24 mouse cellular contexts compared by ENCODE assay signal in genomic region chr6:119826701-119827100, GRCm38 (mm10). TPM values are rescaled to one million over a fixed set of nuclear protein-coding genes. Genes with fewer than 3 reads are reported as not detected.
DNase-seq lines count a peak whose midpoint lies in the region; ATAC-seq and TF ChIP-seq lines count a peak whose summit lies in the region.
"Had no signal": no experiment of that assay in that cellular context is flagged by ENCODE, and none has a peak within 500 bp of the region (broad histone marks: within the 10 kb centered on the region; RNA-seq: fewer than 3 reads in every experiment).

No protein-coding gene starts in this region.

- no peak for TF ChIP-seq CTCF in heart, adult 2 months (IDR thresholded peaks at IDR 0.05)
- TF ChIP-seq CTCF in liver, adult 2 months (IDR thresholded peaks at IDR 0.05; ENCODE audit: low read depth, low read length): no peak
- TF ChIP-seq CTCF in lung, postnatal 0 days (IDR thresholded peaks at IDR 0.05): no peak

- H3K9me3 ChIP-seq in liver, embryonic 12.5 days (replicated peaks): no peaks in the 10 kb centered on the region
- no peaks in the 10 kb centered on the region for H3K9me3 ChIP-seq in lung, postnatal 0 days (ENCODE audit: low read length)
- H3K9me3 ChIP-seq: embryonic facial prominence, embryonic 12.5 days; embryonic facial prominence, embryonic 15.5 days; heart, embryonic 10.5 days; hindbrain, embryonic 12.5 days; hindbrain, embryonic 15.5 days had no signal

- no peak for TF ChIP-seq EP300 in heart, adult 2 months (IDR thresholded peaks at IDR 0.05; ENCODE audit: insufficient read depth, low read depth, low read length)
- no peak for TF ChIP-seq EP300 in lung, postnatal 0 days (IDR thresholded peaks at IDR 0.05)

- intact Hi-C loops in heart, adult 2 months (cut with DNase I): no loop called here

- H3K36me3 ChIP-seq in heart, adult 2 months (ENCODE audit: control insufficient read depth, insufficient read depth, low read length): peaks cover 8% of the 10 kb centered on the region
- H3K36me3 ChIP-seq in liver, adult 2 months (ENCODE audit: control insufficient read depth, insufficient read depth, low read length): 0 out of 2 replicates have a peak, but pooled peaks cover 4% of the 10 kb centered on the region
- peaks cover 5% of the 10 kb centered on the region; the same call in 1 of the 2 replicates for H3K36me3 ChIP-seq in liver, embryonic 12.5 days
- no peaks in the 10 kb centered on the region for H3K36me3 ChIP-seq in lung, postnatal 0 days (ENCODE audit: insufficient read depth, low read length)

- TF ChIP-seq POLR2A in heart, adult 2 months (IDR thresholded peaks at IDR 0.05; ENCODE audit: insufficient read depth, low read depth, low read length): no peak
- TF ChIP-seq POLR2A in liver, adult 2 months (IDR thresholded peaks at IDR 0.05; ENCODE audit: extremely low read depth, insufficient read depth, low read length): no peak

- no peak overlapping the region; the same call in 1 of the 2 replicates for H3K9ac ChIP-seq in heart, adult 2 months (ENCODE audit: low read depth, low read length)
- H3K9ac ChIP-seq in liver, adult 2 months (ENCODE audit: low read depth, low read length): peak overlapping the region; percentile 56; the same call in 1 of the 2 replicates
- H3K9ac ChIP-seq in liver, embryonic 12.5 days: no peak overlapping the region
- H3K9ac ChIP-seq in lung, postnatal 0 days (replicated peaks; ENCODE audit: low read depth): no peak overlapping the region
- H3K9ac ChIP-seq: embryonic facial prominence, embryonic 12.5 days; embryonic facial prominence, embryonic 15.5 days; forebrain, postnatal 0 days; hindbrain, embryonic 12.5 days; hindbrain, embryonic 15.5 days had no signal

- no peak for ATAC-seq in liver, embryonic 12.5 days
- ATAC-seq in lung, postnatal 0 days: no peak
- ATAC-seq: activated CD4-positive, CD25-positive, alpha-beta regulatory T cell, adult 4 months; CD4-positive, CD25-positive, alpha-beta regulatory T cell, adult 4 months; forebrain, embryonic 14.5 days; forebrain, postnatal 0 days; intestine, postnatal 0 days had no signal

- no peaks in the 10 kb centered on the region for H3K27me3 ChIP-seq in heart, adult 2 months (ENCODE audit: control insufficient read depth, insufficient read depth, low read length)
- no peaks in the 10 kb centered on the region for H3K27me3 ChIP-seq in liver, adult 2 months (ENCODE audit: control insufficient read depth, insufficient read depth, low read length)
- no peaks in the 10 kb centered on the region for H3K27me3 ChIP-seq in liver, embryonic 12.5 days (replicated peaks)
- H3K27me3 ChIP-seq in lung, postnatal 0 days (replicated peaks; ENCODE audit: insufficient read depth, low read length): no peaks in the 10 kb centered on the region
- H3K27me3 ChIP-seq: embryonic facial prominence, embryonic 12.5 days; embryonic facial prominence, embryonic 15.5 days; hindbrain, embryonic 12.5 days; hindbrain, embryonic 15.5 days had no signal

- H3K79me2 ChIP-seq in heart, adult 2 months (replicated peaks; ENCODE audit: control insufficient read depth, insufficient read depth, low read length): no peaks in the 10 kb centered on the region
- peaks cover 7% of the 10 kb centered on the region; the same call in 1 of the 2 replicates for H3K79me2 ChIP-seq in liver, adult 2 months (ENCODE audit: control insufficient read depth, insufficient read depth, low read length)

- H3K4me3 ChIP-seq in heart, adult 2 months: no peak overlapping the region
- 0 out of 2 replicates have a peak overlapping the region, but pooled peaks have one; percentile 27 for H3K4me3 ChIP-seq in liver, adult 2 months (ENCODE audit: insufficient read depth, low read depth, low read length)
- H3K4me3 ChIP-seq in liver, embryonic 12.5 days: no peak overlapping the region
- H3K4me3 ChIP-seq in lung, postnatal 0 days (ENCODE audit: low read depth, low read length): no peak overlapping the region
- H3K4me3 ChIP-seq: embryonic facial prominence, embryonic 12.5 days; embryonic facial prominence, embryonic 15.5 days; gastrocnemius, adult 2 months; heart, embryonic 10.5 days; hindbrain, embryonic 12.5 days; hindbrain, embryonic 15.5 days had no signal

- 69% methylated on average over 4 of the region's 4 CpGs for WGBS in heart, adult 2 months
- WGBS in liver, adult 2 months: 34% methylated on average over 4 of the region's 4 CpGs
- WGBS in liver, embryonic 12.5 days (ENCODE audit: insufficient replicate concordance): 70% methylated on average over 4 of the region's 4 CpGs
- WGBS in lung, postnatal 0 days: 62% methylated on average over 4 of the region's 4 CpGs

- peak overlapping the region; percentile 66 for H3K27ac ChIP-seq in heart, adult 2 months
- peak overlapping the region; percentile 63 for H3K27ac ChIP-seq in liver, adult 2 months (replicated peaks; ENCODE audit: insufficient read depth, low read depth, low read length)
- no peak overlapping the region for H3K27ac ChIP-seq in liver, embryonic 12.5 days
- no peak overlapping the region for H3K27ac ChIP-seq in lung, postnatal 0 days (ENCODE audit: low read length)
- H3K27ac ChIP-seq: embryonic facial prominence, embryonic 12.5 days; embryonic facial prominence, embryonic 15.5 days; gastrocnemius, adult 2 months; heart, embryonic 10.5 days; hindbrain, embryonic 12.5 days; hindbrain, embryonic 15.5 days had no signal

- no peak for DNase-seq in heart, adult 2 months
- no peak for DNase-seq in heart, adult 9 months (ENCODE audit: low spot score in 2 of 2)
- DNase-seq in liver, adult 2 months (ENCODE audit: extremely low read depth, low read depth, low spot score): peak; percentile 93
- DNase-seq in lung, postnatal 0 days (ENCODE audit: low spot score): peak; percentile 27
- no peak for DNase-seq in lung, postnatal 25 days (ENCODE audit: low spot score)
- DNase-seq: adrenal gland, postnatal 14 days; cerebellum, adult 11 months; cerebellum, adult 2 months; cerebellum, adult 9-11 months; cerebellum, postnatal 25 days; forebrain, postnatal 0 days; gastrocnemius, adult 2 months; gastrocnemius, postnatal 14 days; heart, adult 11 months had no signal

- H3K4me1 ChIP-seq in heart, adult 2 months (ENCODE audit: control insufficient read depth, insufficient read depth, low read length): peaks cover 4% of the 10 kb centered on the region; the same call in 1 of the 2 replicates
- H3K4me1 ChIP-seq in liver, adult 2 months (ENCODE audit: control insufficient read depth, insufficient read depth, low read length): peaks cover 13% of the 10 kb centered on the region
- peaks cover 10% of the 10 kb centered on the region; the same call in 1 of the 2 replicates for H3K4me1 ChIP-seq in liver, embryonic 12.5 days
- no peaks in the 10 kb centered on the region for H3K4me1 ChIP-seq in lung, postnatal 0 days (ENCODE audit: insufficient read depth, low read depth, low read length)
- H3K4me1 ChIP-seq: embryonic facial prominence, embryonic 12.5 days; hindbrain, embryonic 12.5 days; hindbrain, embryonic 15.5 days had no signal

- H3K4me2 ChIP-seq in liver, embryonic 12.5 days: no peak overlapping the region
- H3K4me2 ChIP-seq in lung, postnatal 0 days (replicated peaks; ENCODE audit: low read depth, low read length): no peak overlapping the region; the same call in 1 of the 2 replicates
- H3K4me2 ChIP-seq: embryonic facial prominence, embryonic 12.5 days; embryonic facial prominence, embryonic 15.5 days; hindbrain, embryonic 12.5 days; hindbrain, embryonic 15.5 days had no signal

RNA-seq across cellular contexts. Expression of gene Erc1, which starts 21.3 kb away (rescaled TPM):
- 10 to 100 TPM; 36.0 to 41.8 TPM for total RNA-seq in heart, adult 2 months (2021)
- 15.0 and 29.1 TPM in 2 replicates for polyA plus RNA-seq in heart, adult 2 months (2012; rRNA removed)
- 13.9 and 14.2 TPM in 2 replicates for total RNA-seq in liver, adult 2 months (2014; rRNA removed)
- polyA plus RNA-seq in liver, adult 2 months (2012; rRNA removed): 6.3 and 6.7 TPM in 2 replicates
- polyA plus RNA-seq in liver, embryonic 12.5 days (2016; fragmentation: Nextera tagmentation; extraction: Ambion mirVana): 6.8 and 7.1 TPM in 2 replicates
- polyA plus RNA-seq in lung, postnatal 0 days (2015; fragmentation: Nextera tagmentation; extraction: Ambion mirVana): 9.9 and 12.8 TPM in 2 replicates

Comparison
In these comparisons a context has a peak if more than half of its experiments do, and no peak if none do; other contexts are left out.
1. DNase-seq: peak in liver, adult 2 months (single experiment) and lung, postnatal 0 days (single experiment); none in heart, adult 2 months (0 of 2), heart, adult 9 months (0 of 2) and lung, postnatal 25 days (single experiment).
2. H3K27ac ChIP-seq: peak in heart, adult 2 months (single experiment) and liver, adult 2 months (single experiment); none in liver, embryonic 12.5 days (single experiment) and lung, postnatal 0 days (single experiment).